Mouse (Mus musculus) liver, embryonic 13.5 days (tissue): Measurements from ENCODE around the gene Copg1. TPM values are rescaled to one million over a fixed set of nuclear protein-coding genes. Genes with fewer than 3 reads are reported as not detected.

ENCODE experiments used
- ATAC-seq: fragments of 200-750 bp; cut with Nextera tagmentation; 2 replicates; pipeline ENCODE4 v1.8.0; 2017; ENCODE audit warnings: low read depth, mild to moderate bottlenecking, moderate number of reproducible peaks, moderate library complexity
- DNase-seq: peaks from one replicate; pipeline ENCODE4 v3.0.0; 2022
- H3K27ac ChIP-seq: fragments of 300-500 bp; sonication (generic); 2 replicates; pipeline ENCODE4 v1.5.1; 2015; ENCODE audit warnings: moderate library complexity, mild to moderate bottlenecking, inconsistent platforms
- H3K27me3 ChIP-seq: fragments of 300-500 bp; sonication (generic); 2 replicates; pipeline ENCODE4 v1.6.1; 2015; ENCODE audit warnings: mild to moderate bottlenecking, inconsistent platforms
- H3K36me3 ChIP-seq: fragments of 300-500 bp; sonication (generic); 2 replicates; pipeline ENCODE4 v1.6.1; 2015; ENCODE audit warnings: mild to moderate bottlenecking, inconsistent platforms
- H3K4me1 ChIP-seq: fragments of 300-500 bp; sonication (generic); replicated peaks from 2 replicates; pipeline ENCODE4 v1.6.1; 2015; ENCODE audit warnings: inconsistent platforms
- H3K4me2 ChIP-seq: fragments of 300-500 bp; sonication (generic); 2 replicates; pipeline ENCODE4 v1.6.1; 2015; ENCODE audit warnings: inconsistent platforms, mild to moderate bottlenecking, moderate library complexity
- H3K4me3 ChIP-seq: fragments of 300-500 bp; sonication (generic); replicated peaks from 2 replicates; pipeline ENCODE4 v1.5.1; 2015; ENCODE audit warnings: mild to moderate bottlenecking, inconsistent platforms
- H3K9ac ChIP-seq: fragments of 300-500 bp; sonication (generic); 2 replicates; pipeline ENCODE4 v1.6.1; 2015; ENCODE audit warnings: mild to moderate bottlenecking, inconsistent platforms
- H3K9me3 ChIP-seq: fragments of 300-500 bp; sonication (generic); replicated peaks from 2 replicates; pipeline ENCODE4 v1.6.1; 2016; ENCODE audit warnings: inconsistent platforms
- WGBS: fragments of 180-500 bp; shearing (Covaris S2); methylation state at CpG from one replicate; pipeline ENCODE4 v1.1.7; 2015; ENCODE audit not compliant: insufficient replicate concordance; 5-methylcytosine and 5-hydroxymethylcytosine counted together
- polyA plus RNA-seq: library from polyadenylated mRNA; unstranded; fragments of >200 nt; fragmentation: Nextera tagmentation; extraction: Ambion mirVana; gene quantifications from 2 replicates; pipeline ENCODE4 v1.2.1, GENCODE M21; 2015

The Copg1 gene
- polyA plus RNA-seq, 1 experiment from 2014 or later = 56.9 TPM

DNA sequence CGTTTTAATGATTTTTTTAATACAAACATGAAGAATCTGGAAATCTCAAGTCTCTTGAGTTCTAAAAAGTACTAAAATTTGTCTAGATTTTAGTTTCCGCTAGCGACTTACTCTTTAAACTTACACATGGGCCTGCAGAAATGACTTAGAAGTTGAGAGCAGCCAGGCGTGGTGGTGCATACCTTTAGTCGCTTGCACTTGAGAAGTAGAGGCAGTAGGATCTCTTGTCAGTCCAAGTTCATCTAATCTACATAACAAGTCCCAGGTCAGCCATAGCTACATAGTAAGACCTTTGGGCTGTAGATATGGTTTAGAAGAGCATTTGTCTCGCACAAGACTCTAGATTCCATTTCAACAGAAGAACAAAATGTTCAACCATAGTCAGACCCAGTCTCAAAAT, 35.7 kb upstream of the Copg1 start:
- H3K4me3 ChIP-seq = peak overlapping the region; percentile 98; the same call in 1 of the 2 replicates
- no peaks in the 10 kb centered on the region for H3K9me3 ChIP-seq
- 0 out of 2 replicates have a peak, but pooled peaks cover 2% of the 10 kb centered on the region for H3K27me3 ChIP-seq
- H3K4me1 ChIP-seq = peaks cover 50% of the 10 kb centered on the region
- peaks cover 21% of the 10 kb centered on the region for H3K36me3 ChIP-seq
- WGBS = 72% methylated on average over 6 of the region's 6 CpGs
- ATAC-seq (no peak), DNase-seq (no peak)
- peak overlapping the region; percentile 92 for H3K4me2 ChIP-seq
- peak overlapping the region; percentile 95 for H3K27ac ChIP-seq
- H3K9ac ChIP-seq = peak overlapping the region; percentile 100; the same call in 1 of the 2 replicates

DNA sequence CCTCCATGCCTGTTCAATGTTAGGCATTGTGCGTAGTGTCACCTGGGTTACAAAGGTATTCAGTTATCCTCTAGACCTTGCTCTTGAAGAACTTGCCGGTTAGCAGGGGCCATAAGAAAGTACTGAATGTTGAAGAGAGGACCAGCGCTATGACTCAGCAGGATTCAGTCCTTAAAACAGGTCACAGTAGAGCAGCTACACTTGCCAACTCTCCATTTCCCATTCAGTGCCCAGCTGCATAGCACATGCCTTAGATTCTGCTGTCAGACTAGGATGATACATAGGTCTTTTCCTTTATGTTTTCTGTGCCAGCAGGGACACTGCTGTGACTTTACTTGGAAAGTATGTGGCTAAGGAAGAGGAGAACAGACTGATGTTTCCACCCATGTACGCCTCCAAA, 34.2 kb upstream of the Copg1 start:
- ATAC-seq (no peak), DNase-seq (no peak)
- H3K27me3 ChIP-seq = 0 out of 2 replicates have a peak, but pooled peaks cover 5% of the 10 kb centered on the region
- 76% methylated on average over 4 of the region's 4 CpGs for WGBS
- H3K4me2 ChIP-seq = no peak overlapping the region
- H3K4me3 ChIP-seq = no peak overlapping the region
- no peaks in the 10 kb centered on the region for H3K9me3 ChIP-seq
- peaks cover 34% of the 10 kb centered on the region for H3K4me1 ChIP-seq
- H3K36me3 ChIP-seq = peaks cover 5% of the 10 kb centered on the region
- peak overlapping the region; percentile 56 for H3K27ac ChIP-seq
- H3K9ac ChIP-seq = 0 out of 2 replicates have a peak overlapping the region, but pooled peaks have one; percentile 23

DNA sequence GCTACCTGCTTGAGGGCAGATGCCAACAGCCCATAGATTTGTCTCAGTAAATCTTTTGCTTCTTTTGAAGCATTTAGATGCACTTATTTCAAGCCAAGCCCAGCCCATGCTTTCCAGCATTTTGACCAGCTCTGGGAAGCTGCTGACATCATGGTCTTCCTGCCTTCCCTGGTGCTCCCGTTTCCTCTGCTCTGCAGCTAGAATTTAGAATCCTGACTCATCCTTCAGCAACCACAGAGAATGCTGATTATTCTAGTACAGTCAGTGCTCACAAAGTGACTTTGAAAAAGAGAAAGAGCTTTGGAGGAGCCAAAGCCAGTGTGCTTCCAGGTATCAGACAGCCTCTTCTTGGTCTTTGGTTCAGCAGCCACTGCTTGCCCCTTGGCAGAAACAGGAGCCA, 30.5 kb upstream of the Copg1 start:
- Histone ChIP-seq H3K4me2 (no peak overlapping the region), H3K9me3 (no peaks in the 10 kb centered on the region), H3K4me3 (no peak overlapping the region), H3K27ac (no peak overlapping the region), H3K36me3 (no peaks in the 10 kb centered on the region), H3K27me3 (0 out of 2 replicates have a peak, but pooled peaks cover 5% of the 10 kb centered on the region), H3K4me1 (peaks cover 20% of the 10 kb centered on the region), H3K9ac (no peak overlapping the region)
- ATAC-seq = no peak
- 19% methylated on average over 1 of the region's 1 CpGs for WGBS
- no peak for DNase-seq

DNA sequence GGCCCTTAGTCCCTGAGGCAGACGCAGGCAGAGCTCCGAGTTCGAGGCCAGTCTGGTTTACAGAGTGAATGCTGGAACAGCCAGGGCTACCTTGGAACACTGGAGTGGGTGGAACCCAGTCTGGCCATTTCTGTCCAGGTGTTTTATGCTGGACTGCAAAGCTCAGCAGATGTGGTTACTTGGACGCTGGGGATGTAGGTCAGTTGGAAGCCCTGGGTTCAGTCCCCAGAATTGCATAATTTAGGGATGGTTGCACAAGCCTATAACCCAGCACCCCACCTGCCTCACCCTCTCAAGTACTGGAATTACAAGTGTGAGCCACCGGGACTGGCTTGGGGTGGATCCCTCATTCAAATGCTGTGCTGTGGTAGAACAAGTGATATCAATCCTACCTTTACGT, 21.4 kb upstream of the Copg1 start:
- peaks cover 60% of the 10 kb centered on the region for H3K4me1 ChIP-seq
- H3K4me2 ChIP-seq = no peak overlapping the region
- peak overlapping the region; percentile 83 for H3K27ac ChIP-seq
- no peaks in the 10 kb centered on the region for H3K36me3 ChIP-seq
- no peaks in the 10 kb centered on the region for H3K9me3 ChIP-seq
- H3K9ac ChIP-seq = no peak overlapping the region
- no peak overlapping the region for H3K4me3 ChIP-seq
- WGBS = 63% methylated on average over 6 of the region's 6 CpGs
- ATAC-seq = no peak
- H3K27me3 ChIP-seq = no peaks in the 10 kb centered on the region
- DNase-seq = no peak

DNA sequence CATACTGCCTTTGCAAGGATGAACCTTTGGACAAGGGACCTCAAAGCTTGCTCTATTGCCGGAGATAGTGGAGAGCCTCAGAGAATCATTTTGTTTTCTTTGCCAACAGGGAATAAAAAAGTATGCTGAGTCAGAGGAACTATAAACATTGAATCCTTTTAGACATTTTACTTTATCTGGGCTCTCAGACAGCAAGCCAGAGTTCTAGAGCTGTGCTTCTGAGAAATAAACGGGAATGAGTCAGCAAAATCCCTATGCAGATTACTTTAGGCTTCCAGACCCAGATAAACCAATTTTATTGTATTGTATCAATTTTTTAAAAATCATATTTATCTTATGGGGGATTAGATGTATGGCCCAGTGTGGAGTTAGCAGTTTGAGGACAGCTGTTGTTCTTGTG, 20.4 kb upstream of the Copg1 start:
- Histone ChIP-seq H3K9me3 (no peaks in the 10 kb centered on the region), H3K4me1 (peaks cover 62% of the 10 kb centered on the region), H3K4me3 (no peak overlapping the region), H3K36me3 (no peaks in the 10 kb centered on the region), H3K4me2 (no peak overlapping the region), H3K27me3 (no peaks in the 10 kb centered on the region), H3K9ac (peak overlapping the region; percentile 45; the same call in 1 of the 2 replicates), H3K27ac (peak overlapping the region; percentile 83)
- WGBS = 38% methylated on average over 2 of the region's 2 CpGs
- ATAC-seq (peak; percentile 54), DNase-seq (no peak)

DNA sequence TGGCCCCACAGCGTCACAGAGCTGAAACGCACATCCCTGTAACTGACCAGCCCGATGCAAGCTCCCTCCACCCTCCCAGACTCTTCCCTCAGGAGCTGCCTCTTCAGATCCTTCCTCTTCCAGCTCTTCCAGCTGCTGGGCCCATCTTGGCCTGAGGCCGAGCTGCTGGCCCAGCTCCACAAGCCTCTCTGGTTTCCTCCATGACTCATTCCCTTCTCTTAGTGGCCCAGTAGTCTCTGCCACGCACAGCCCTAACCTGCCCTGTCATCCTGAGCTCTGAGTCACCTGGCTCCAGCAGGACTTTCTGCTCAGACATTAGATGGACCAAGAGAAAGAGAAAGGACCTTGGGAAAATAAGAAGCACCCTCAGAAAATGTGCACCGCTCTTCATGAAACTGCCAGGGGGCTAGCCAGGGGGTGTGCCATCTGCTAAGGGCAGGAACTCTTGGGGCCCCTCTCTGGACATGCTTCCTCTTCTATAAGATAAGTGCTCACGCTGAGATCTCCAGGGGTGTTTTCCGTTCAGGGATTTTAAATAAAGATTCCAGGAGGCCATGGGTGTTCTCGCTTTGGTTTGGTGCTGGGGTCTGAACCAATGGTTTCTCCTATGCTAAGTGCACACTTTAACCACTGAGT, 18.6 kb upstream of the Copg1 start:
- Histone ChIP-seq H3K9ac (peak overlapping the region; percentile 2; the same call in 1 of the 2 replicates), H3K4me1 (peaks cover 61% of the 10 kb centered on the region), H3K27ac (peak overlapping the region; percentile 68), H3K9me3 (no peaks in the 10 kb centered on the region), H3K27me3 (no peaks in the 10 kb centered on the region), H3K4me2 (peak overlapping the region; percentile 15), H3K4me3 (no peak overlapping the region), H3K36me3 (no peaks in the 10 kb centered on the region)
- 38% methylated on average over 9 of the region's 9 CpGs for WGBS
- no peak for DNase-seq
- peak; percentile 57 for ATAC-seq

DNA sequence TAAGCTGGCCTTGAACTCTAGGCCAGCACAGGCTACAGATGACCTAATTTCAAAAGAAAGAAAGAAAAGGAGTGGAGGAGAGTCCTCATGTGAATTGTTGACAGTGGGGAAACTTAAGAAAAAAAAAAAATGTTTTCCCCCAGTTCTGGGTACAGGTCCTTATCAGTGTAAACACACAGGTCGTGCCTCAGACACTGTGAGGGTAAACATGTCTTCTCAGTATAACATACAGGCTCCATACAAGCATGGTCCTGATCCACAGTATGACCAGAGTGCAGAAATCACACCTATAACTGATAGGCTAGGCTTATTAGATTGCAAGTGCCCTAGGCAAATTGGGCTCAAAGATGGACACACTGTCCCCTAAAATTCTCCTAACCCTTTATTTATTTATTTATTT, 17.2 kb upstream of the Copg1 start:
- WGBS = 19% methylated on average over 1 of the region's 1 CpGs

DNA sequence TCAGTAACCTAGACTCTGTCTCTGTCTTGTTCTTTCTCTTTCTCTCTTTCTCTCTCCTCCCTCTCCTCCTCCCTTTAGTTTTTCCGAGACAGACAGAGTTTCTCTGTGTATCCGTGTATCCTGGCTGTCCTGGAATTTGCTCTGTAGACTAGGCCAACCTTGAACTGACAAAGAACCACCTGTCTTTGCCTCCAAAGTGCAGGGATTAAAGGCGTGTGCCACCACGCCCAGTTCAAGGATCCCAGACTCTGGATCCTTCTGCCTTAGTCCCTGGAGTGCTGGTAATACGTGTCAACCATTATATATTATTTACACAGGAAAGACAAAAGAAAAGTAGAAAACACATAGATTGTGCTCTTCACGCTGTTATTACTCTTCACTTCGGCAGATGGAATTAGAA, 16.4 kb upstream of the Copg1 start:
- 74% methylated on average over 7 of the region's 7 CpGs for WGBS
- H3K27ac ChIP-seq = no peak overlapping the region
- ATAC-seq (no peak), DNase-seq (no peak)
- no peak overlapping the region for H3K4me2 ChIP-seq
- no peaks in the 10 kb centered on the region for H3K27me3 ChIP-seq
- H3K36me3 ChIP-seq = no peaks in the 10 kb centered on the region
- no peak overlapping the region for H3K4me3 ChIP-seq
- H3K9ac ChIP-seq = no peak overlapping the region
- H3K9me3 ChIP-seq = no peaks in the 10 kb centered on the region
- peaks cover 65% of the 10 kb centered on the region for H3K4me1 ChIP-seq

More for the DNA sequence above, 17.2 kb upstream of the Copg1 start:
- DNase-seq (no peak), ATAC-seq (peak; percentile 71)
- H3K4me1 ChIP-seq = peaks cover 62% of the 10 kb centered on the region
- peak overlapping the region; percentile 29; the same call in 1 of the 2 replicates for H3K9ac ChIP-seq
- H3K9me3 ChIP-seq = no peaks in the 10 kb centered on the region
- H3K4me2 ChIP-seq = no peak overlapping the region
- H3K4me3 ChIP-seq = no peak overlapping the region
- H3K36me3 ChIP-seq = no peaks in the 10 kb centered on the region
- peak overlapping the region; percentile 68 for H3K27ac ChIP-seq
- no peaks in the 10 kb centered on the region for H3K27me3 ChIP-seq

DNA sequence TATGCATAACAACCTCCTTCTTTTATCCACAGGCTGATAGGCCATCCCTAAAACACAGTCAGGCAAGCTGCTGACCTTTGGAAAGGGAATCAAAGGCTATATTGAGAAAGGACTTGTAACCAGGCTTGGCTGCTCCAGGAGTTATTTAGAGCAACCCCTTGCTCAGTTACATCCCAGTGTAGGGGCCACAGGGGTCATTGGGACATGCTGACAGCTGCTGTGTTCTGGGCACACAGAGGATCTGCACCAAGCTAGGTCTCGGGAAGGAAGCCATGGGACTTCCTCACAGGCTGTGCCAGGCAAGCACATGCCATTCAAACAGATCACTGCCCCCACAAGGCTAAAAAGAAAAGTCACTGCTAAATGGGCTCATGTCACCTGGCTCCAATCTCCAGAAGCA, 14.5 kb upstream of the Copg1 start:
- Histone ChIP-seq H3K36me3 (no peaks in the 10 kb centered on the region), H3K9me3 (no peaks in the 10 kb centered on the region), H3K4me2 (no peak overlapping the region), H3K9ac (no peak overlapping the region), H3K4me3 (no peak overlapping the region), H3K27me3 (no peaks in the 10 kb centered on the region), H3K4me1 (peaks cover 56% of the 10 kb centered on the region), H3K27ac (no peak overlapping the region)
- 33% methylated on average over 1 of the region's 1 CpGs for WGBS
- DNase-seq (no peak), ATAC-seq (0 out of 2 replicates have a peak, but pooled peaks have one; percentile 21)

DNA sequence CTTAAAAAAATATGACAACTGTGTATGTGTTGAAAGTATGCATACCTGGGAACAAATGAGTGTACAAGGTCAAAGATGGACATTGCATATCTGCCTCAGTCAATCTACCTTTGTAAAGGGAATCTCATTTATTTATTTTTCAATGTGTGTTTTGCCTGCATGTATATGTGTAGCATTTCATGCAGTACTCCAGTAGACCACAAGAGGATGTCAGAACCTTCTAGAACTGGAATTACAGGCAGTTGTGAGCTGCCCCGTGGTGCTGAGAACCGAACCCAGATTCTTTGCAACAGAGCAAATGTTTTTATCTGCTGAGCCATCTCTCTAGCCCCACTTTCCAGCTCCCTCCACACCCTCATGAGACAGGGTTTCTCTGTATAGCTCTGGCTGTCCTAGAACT, 13.7 kb upstream of the Copg1 start:
- Histone ChIP-seq H3K4me3 (no peak overlapping the region), H3K4me2 (no peak overlapping the region), H3K36me3 (no peaks in the 10 kb centered on the region), H3K9ac (no peak overlapping the region), H3K9me3 (no peaks in the 10 kb centered on the region), H3K27me3 (no peaks in the 10 kb centered on the region), H3K27ac (no peak overlapping the region), H3K4me1 (peaks cover 56% of the 10 kb centered on the region)
- WGBS = 74% methylated on average over 2 of the region's 2 CpGs
- DNase-seq (no peak), ATAC-seq (no peak)

DNA sequence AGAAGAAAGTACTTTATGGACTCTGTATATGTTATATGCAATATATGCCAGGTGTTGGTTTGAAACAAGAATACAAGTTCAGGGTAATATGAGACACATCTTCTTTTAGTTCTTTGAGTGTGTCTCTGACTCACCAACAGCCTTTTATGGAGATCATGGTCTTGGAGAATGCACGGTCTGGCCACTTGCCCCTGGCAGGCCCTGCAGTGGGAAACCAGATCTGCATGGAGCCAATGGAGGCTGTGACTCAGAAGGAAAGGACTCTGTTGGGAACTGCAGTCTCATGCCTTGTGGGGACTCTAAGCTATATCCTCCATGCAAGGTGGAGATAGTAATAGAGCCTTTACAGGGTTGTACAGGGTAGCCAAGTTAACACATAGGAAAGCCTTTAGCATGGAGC, 12.5 kb upstream of the Copg1 start:
- no peaks in the 10 kb centered on the region for H3K27me3 ChIP-seq
- H3K36me3 ChIP-seq = no peaks in the 10 kb centered on the region
- ATAC-seq (no peak), DNase-seq (no peak)
- H3K4me1 ChIP-seq = peaks cover 54% of the 10 kb centered on the region
- H3K27ac ChIP-seq = no peak overlapping the region
- H3K9me3 ChIP-seq = no peaks in the 10 kb centered on the region
- no peak overlapping the region for H3K9ac ChIP-seq
- 84% methylated on average over 1 of the region's 1 CpGs for WGBS
- no peak overlapping the region for H3K4me3 ChIP-seq
- H3K4me2 ChIP-seq = no peak overlapping the region

DNA sequence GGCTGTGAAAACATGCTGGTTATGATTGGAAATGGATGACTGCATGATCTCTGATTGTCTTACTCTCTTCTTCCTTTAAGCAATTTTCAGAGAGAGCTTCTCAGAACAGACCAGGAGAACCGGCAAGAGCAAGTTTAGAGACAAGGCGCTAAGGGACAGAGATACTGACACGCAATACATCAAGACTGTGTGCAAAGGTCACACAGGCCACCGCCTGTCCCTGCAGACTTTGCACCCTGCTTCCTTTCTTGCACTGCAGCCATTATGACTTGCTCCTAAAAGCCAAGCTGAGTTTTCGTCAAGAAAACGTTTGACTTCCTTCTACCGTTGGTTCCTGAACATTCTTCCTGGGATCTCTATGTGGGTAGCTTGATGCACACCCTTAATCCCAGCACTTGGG, 12.1 kb upstream of the Copg1 start:
- no peaks in the 10 kb centered on the region for H3K27me3 ChIP-seq
- H3K4me2 ChIP-seq = no peak overlapping the region
- no peak for ATAC-seq
- DNase-seq = no peak
- H3K36me3 ChIP-seq = no peaks in the 10 kb centered on the region
- peak overlapping the region; percentile 70 for H3K27ac ChIP-seq
- no peaks in the 10 kb centered on the region for H3K9me3 ChIP-seq
- no peak overlapping the region for H3K4me3 ChIP-seq
- peaks cover 49% of the 10 kb centered on the region for H3K4me1 ChIP-seq
- 0 out of 2 replicates have a peak overlapping the region, but pooled peaks have one; percentile 23 for H3K9ac ChIP-seq
- WGBS = 69% methylated on average over 7 of the region's 7 CpGs
